Mouse (Mus musculus): ENCODE results near the gene Cnksr3. TPM values are rescaled to one million over a fixed set of nuclear protein-coding genes. Genes with fewer than 3 reads are reported as not detected.

Gene Cnksr3
- polyA plus RNA-seq, 1 experiment from 2014 or later, result 11.4 TPM

- Histone ChIP-seq H3K27ac (ENCODE audit: low read depth) (no peak overlapping the region), H3K9me3 (ENCODE audit: low read depth, low read length) (no peaks in the 10 kb centered on the region), H3K27me3 (ENCODE audit: insufficient read depth, low read length) (no peaks in the 10 kb centered on the region), H3K36me3 (ENCODE audit: insufficient read depth) (peaks cover 21% of the 10 kb centered on the region; the same call in 1 of the 2 replicates), H3K9ac (no peak overlapping the region), H3K4me3 (ENCODE audit: low read depth, low read length) (no peak overlapping the region), H3K4me1 (ENCODE audit: insufficient read depth) (no peaks in the 10 kb centered on the region), H3K4me2 (no peak overlapping the region)
- peak; percentile 52 for DNase-seq
- ATAC-seq (ENCODE audit: insufficient read depth), result no peak
- no peak for TF ChIP-seq CTCF (IDR thresholded peaks at IDR 0.05; ENCODE audit: low read depth)
- 68% methylated on average over 2 of the region's 2 CpGs for WGBS
Measured at GRCm38 (mm10) chr10:7135751-7136150, 76.3 kb downstream of the Cnksr3 start.

DNA sequence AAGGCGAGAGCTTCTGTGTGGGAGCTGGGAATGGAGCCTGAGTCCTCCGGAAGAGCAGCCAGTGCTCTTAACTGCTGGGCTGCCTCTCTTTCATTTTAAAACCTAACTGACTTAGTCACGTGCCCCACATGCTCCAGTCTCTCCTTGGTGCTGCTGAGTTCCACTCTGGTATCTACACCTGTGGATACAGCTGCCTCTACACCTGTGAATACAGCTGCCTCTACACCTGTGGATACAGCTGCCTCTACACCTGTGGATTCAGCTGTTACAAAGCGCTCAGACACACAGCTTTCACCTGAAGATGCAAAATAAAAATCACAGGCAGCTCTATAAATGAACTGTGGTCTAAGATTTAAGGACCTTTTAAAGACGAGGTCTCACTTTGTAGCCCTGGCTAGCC lies 79.0 kb downstream of the Cnksr3 start:
- no peak for TF ChIP-seq CTCF (IDR thresholded peaks at IDR 0.05; ENCODE audit: low read depth)
- no peaks in the 10 kb centered on the region for H3K9me3 ChIP-seq (ENCODE audit: low read depth, low read length)
- H3K27ac ChIP-seq (ENCODE audit: low read depth), result no peak overlapping the region
- H3K4me3 ChIP-seq (ENCODE audit: low read depth, low read length), result no peak overlapping the region
- no peaks in the 10 kb centered on the region for H3K27me3 ChIP-seq (ENCODE audit: insufficient read depth, low read length)
- peaks cover 40% of the 10 kb centered on the region; the same call in 1 of the 2 replicates for H3K36me3 ChIP-seq (ENCODE audit: insufficient read depth)
- DNase-seq (no peak), ATAC-seq (ENCODE audit: insufficient read depth) (no peak)
- 84% methylated on average over 5 of the region's 5 CpGs for WGBS
- H3K4me2 ChIP-seq, result no peak overlapping the region
- no peak overlapping the region for H3K9ac ChIP-seq
- no peaks in the 10 kb centered on the region for H3K4me1 ChIP-seq (ENCODE audit: insufficient read depth)

DNA sequence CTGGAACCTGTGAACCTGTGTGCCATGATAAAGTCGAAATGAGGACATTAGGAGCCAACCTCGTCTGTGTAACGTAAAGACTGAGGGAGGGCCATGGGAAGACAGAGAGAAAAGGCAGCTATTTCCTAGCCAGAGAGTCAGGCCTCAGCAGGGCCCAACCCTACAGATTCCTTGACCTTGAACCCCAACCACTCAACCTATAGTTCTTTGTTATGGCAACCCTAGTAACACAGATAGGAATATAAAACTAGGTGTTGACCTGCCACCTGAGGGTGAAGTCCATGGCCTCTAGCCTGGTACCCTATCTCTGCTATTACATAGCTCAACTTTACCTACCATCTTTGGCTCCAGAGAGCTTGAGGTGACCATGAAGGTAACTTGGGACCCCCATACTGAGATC lies 80.6 kb downstream of the Cnksr3 start:
- ATAC-seq (ENCODE audit: insufficient read depth), result no peak
- no peak for DNase-seq
- Histone ChIP-seq H3K9ac (no peak overlapping the region), H3K27ac (ENCODE audit: low read depth) (no peak overlapping the region), H3K4me1 (ENCODE audit: insufficient read depth) (no peaks in the 10 kb centered on the region), H3K9me3 (ENCODE audit: low read depth, low read length) (no peaks in the 10 kb centered on the region), H3K4me2 (no peak overlapping the region), H3K36me3 (ENCODE audit: insufficient read depth) (peaks cover 43% of the 10 kb centered on the region; the same call in 1 of the 2 replicates), H3K4me3 (ENCODE audit: low read depth, low read length) (no peak overlapping the region), H3K27me3 (ENCODE audit: insufficient read depth, low read length) (no peaks in the 10 kb centered on the region)
- 91% methylated on average over 3 of the region's 3 CpGs for WGBS
- TF ChIP-seq CTCF (IDR thresholded peaks at IDR 0.05; ENCODE audit: low read depth), result no peak

DNA sequence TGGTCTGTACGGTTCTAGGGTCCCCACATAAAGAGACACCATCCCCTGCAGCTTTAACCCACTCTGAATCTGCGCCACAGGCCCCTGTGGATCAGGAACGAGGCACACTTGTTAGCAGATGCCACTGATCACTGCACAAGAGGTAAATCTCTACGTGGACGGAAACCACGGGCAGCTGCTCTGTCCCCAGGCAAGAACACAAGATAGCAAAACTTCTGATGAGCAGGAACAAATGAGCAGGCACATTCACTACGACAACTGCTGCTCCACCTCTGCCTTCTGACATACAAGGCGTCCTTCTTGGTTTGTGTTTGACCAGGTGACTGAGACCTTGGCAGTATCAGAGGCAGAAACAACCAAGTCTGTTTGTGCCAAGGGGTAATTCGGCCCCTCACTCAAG lies 84.2 kb downstream of the Cnksr3 start:
- Histone ChIP-seq H3K9ac (no peak overlapping the region), H3K27ac (ENCODE audit: low read depth) (no peak overlapping the region), H3K4me3 (ENCODE audit: low read depth, low read length) (no peak overlapping the region), H3K4me2 (no peak overlapping the region), H3K36me3 (ENCODE audit: insufficient read depth) (peaks cover 34% of the 10 kb centered on the region; the same call in 1 of the 2 replicates), H3K27me3 (ENCODE audit: insufficient read depth, low read length) (no peaks in the 10 kb centered on the region), H3K9me3 (ENCODE audit: low read depth, low read length) (no peaks in the 10 kb centered on the region), H3K4me1 (ENCODE audit: insufficient read depth) (no peaks in the 10 kb centered on the region)
- WGBS, result 91% methylated on average over 9 of the region's 9 CpGs
- no peak for ATAC-seq (ENCODE audit: insufficient read depth)
- no peak for TF ChIP-seq CTCF (IDR thresholded peaks at IDR 0.05; ENCODE audit: low read depth)
- no peak for DNase-seq

GRCm38 (mm10) chr10:7126882-7127281 lies 85.2 kb downstream of the Cnksr3 start:
- no peak for DNase-seq
- Histone ChIP-seq H3K9ac (no peak overlapping the region), H3K27ac (ENCODE audit: low read depth) (0 out of 2 replicates have a peak overlapping the region, but pooled peaks have one; percentile 33), H3K4me2 (no peak overlapping the region), H3K4me3 (ENCODE audit: low read depth, low read length) (no peak overlapping the region), H3K9me3 (ENCODE audit: low read depth, low read length) (no peaks in the 10 kb centered on the region), H3K36me3 (ENCODE audit: insufficient read depth) (peaks cover 32% of the 10 kb centered on the region; the same call in 1 of the 2 replicates), H3K27me3 (ENCODE audit: insufficient read depth, low read length) (no peaks in the 10 kb centered on the region), H3K4me1 (ENCODE audit: insufficient read depth) (no peaks in the 10 kb centered on the region)
- TF ChIP-seq CTCF (IDR thresholded peaks at IDR 0.05; ENCODE audit: low read depth), result no peak
- ATAC-seq (ENCODE audit: insufficient read depth), result no peak
- WGBS, result 77% methylated on average over 12 of the region's 12 CpGs

DNA sequence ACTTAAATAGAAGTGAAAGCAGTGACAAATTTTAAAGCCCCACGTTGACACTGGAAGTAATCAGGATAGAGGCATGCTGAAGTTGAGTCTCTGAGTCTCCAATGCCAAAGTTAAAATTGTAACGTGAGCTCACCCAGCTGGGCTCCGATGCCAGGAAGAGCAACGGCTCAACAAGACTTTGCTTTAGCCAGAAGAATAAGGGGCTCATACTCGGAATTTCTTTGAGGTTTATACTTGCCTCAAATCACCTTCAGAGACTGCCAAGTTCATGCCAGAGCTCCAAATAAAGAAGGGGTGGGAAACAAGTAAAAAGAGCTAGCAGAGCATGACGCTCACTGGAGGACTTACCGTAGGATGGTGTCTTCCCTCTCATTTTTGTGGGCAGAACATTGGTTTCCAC lies 85.8 kb downstream of the Cnksr3 start:
- WGBS, result 58% methylated on average over 7 of the region's 7 CpGs
- no peak overlapping the region for H3K4me3 ChIP-seq (ENCODE audit: low read depth, low read length)
- DNase-seq (no peak), ATAC-seq (ENCODE audit: insufficient read depth) (no peak)
- 0 out of 2 replicates have a peak overlapping the region, but pooled peaks have one; percentile 33 for H3K27ac ChIP-seq (ENCODE audit: low read depth)
- no peaks in the 10 kb centered on the region for H3K9me3 ChIP-seq (ENCODE audit: low read depth, low read length)
- peaks cover 35% of the 10 kb centered on the region; the same call in 1 of the 2 replicates for H3K36me3 ChIP-seq (ENCODE audit: insufficient read depth)
- H3K4me2 ChIP-seq, result no peak overlapping the region
- TF ChIP-seq CTCF (IDR thresholded peaks at IDR 0.05; ENCODE audit: low read depth), result no peak
- H3K4me1 ChIP-seq (ENCODE audit: insufficient read depth), result no peaks in the 10 kb centered on the region
- no peak overlapping the region for H3K9ac ChIP-seq
- H3K27me3 ChIP-seq (ENCODE audit: insufficient read depth, low read length), result no peaks in the 10 kb centered on the region

DNA sequence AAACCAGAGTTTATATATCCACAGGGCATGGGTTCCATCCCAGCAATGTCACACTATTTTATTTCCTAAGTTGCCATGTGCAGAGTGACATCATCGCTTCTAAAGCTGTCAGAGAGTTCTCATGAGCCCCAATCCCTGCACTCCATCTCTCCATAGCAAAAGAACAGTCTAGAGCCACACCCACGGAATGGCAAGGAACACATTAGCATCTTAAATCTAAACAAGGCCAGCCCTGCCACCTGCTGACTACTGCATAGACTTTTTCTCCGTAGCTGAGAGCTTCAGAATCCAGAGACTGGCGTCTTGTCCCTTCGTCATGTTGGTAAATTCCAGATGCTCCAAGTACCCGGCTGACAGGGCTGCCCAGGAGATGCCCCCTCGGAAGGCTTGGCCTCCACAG lies 87.0 kb downstream of the Cnksr3 start:
- ATAC-seq (ENCODE audit: insufficient read depth) (0 out of 2 replicates have a peak, but pooled peaks have one; percentile 13), DNase-seq (peak; percentile 11)
- 78% methylated on average over 7 of the region's 7 CpGs for whole genome bisulfite sequencing

More for the DNA sequence above, 87.0 kb downstream of the Cnksr3 start:
- H3K36me3 ChIP-seq (ENCODE audit: insufficient read depth), result peaks cover 38% of the 10 kb centered on the region
- H3K9me3 ChIP-seq (ENCODE audit: low read depth, low read length), result no peaks in the 10 kb centered on the region
- no peaks in the 10 kb centered on the region for H3K4me1 ChIP-seq (ENCODE audit: insufficient read depth)
- 0 out of 2 replicates have a peak, but pooled peaks have one; percentile 10 for TF ChIP-seq CTCF (IDR thresholded peaks at IDR 0.05; ENCODE audit: low read depth)
- H3K4me3 ChIP-seq (ENCODE audit: low read depth, low read length), result no peak overlapping the region
- no peaks in the 10 kb centered on the region for H3K27me3 ChIP-seq (ENCODE audit: insufficient read depth, low read length)
- H3K27ac ChIP-seq (ENCODE audit: low read depth), result no peak overlapping the region
- no peak overlapping the region for H3K4me2 ChIP-seq
- H3K9ac ChIP-seq, result no peak overlapping the region
